Mouse (Mus musculus) MEL (cell line): ENCODE measurements around the gene Eri3. TPM values are rescaled to one million over a fixed set of nuclear protein-coding genes. Genes with fewer than 3 reads are reported as not detected.

Source experiments
- DNase-seq: peaks from one replicate; pipeline ENCODE4 v3.0.0; 2011; ENCODE audit warnings: low read depth, low spot score
- H3K27ac ChIP-seq: 2 replicates; pipeline ENCODE4 v1.5.1; 2012; ENCODE audit warnings: low read depth, mild to moderate bottlenecking, control low read depth, low read length, moderate library complexity; ENCODE audit not compliant: control insufficient read depth
- H3K27me3 ChIP-seq, 2 experiments: fragments of 150-350 bp in 1 of 2; sonication (generic) in 1 of 2; 2 replicates each; pipeline ENCODE4 v1.6.1; 2012; ENCODE audit warnings: low read length in 2 of 2, mild to moderate bottlenecking in 2 of 2, improper control_type of control experiment in 1 of 2, moderate library complexity in 1 of 2; ENCODE audit not compliant: insufficient read depth in 2 of 2, control insufficient read depth in 1 of 2
- H3K36me3 ChIP-seq, 2 experiments: 2 replicates each; pipeline ENCODE4 v1.6.1; 2012 to 2014; ENCODE audit warnings: low read length in 2 of 2, improper control_type of control experiment in 1 of 2, inconsistent platforms in 1 of 2, mild to moderate bottlenecking in 1 of 2; ENCODE audit not compliant: insufficient read depth in 2 of 2, control insufficient read depth in 1 of 2
- H3K4me1 ChIP-seq, 2 experiments: fragments of 150-350 bp in 1 of 2; sonication (generic) in 1 of 2; 2 replicates each; pipeline ENCODE4 v1.6.1; 2012; ENCODE audit warnings: low read length in 2 of 2, improper control_type of control experiment in 1 of 2, mild to moderate bottlenecking in 1 of 2; ENCODE audit not compliant: insufficient read depth in 2 of 2, control insufficient read depth in 1 of 2
- H3K4me3 ChIP-seq, 2 experiments: fragments of 150-350 bp in 1 of 2; sonication (generic) in 1 of 2; 2 replicates each; pipeline ENCODE4 v1.5.1; 2012; ENCODE audit warnings: low read depth in 2 of 2, low read length in 2 of 2, mild to moderate bottlenecking in 2 of 2, moderate library complexity in 2 of 2, control low read depth in 1 of 2, improper control_type of control experiment in 1 of 2; ENCODE audit not compliant: control insufficient read depth in 1 of 2, insufficient read depth in 1 of 2
- H3K79me2 ChIP-seq: 2 replicates; pipeline ENCODE4 v1.6.1; 2012; ENCODE audit warnings: mild to moderate bottlenecking, low read length, moderate library complexity; ENCODE audit not compliant: control insufficient read depth, poor library complexity, insufficient read depth
- H3K9ac ChIP-seq: 2 replicates; pipeline ENCODE4 v1.6.1; 2012; ENCODE audit warnings: low read depth, mild to moderate bottlenecking, control low read depth, low read length, moderate library complexity; ENCODE audit not compliant: control insufficient read depth, poor library complexity, severe bottlenecking
- H3K9me3 ChIP-seq: fragments of 150-350 bp; sonication (generic); replicated peaks from 2 replicates; pipeline ENCODE4 v1.6.1; 2012; ENCODE audit warnings: mild to moderate bottlenecking, low read length, improper control_type of control experiment, moderate library complexity; ENCODE audit not compliant: insufficient read depth
- BHLHE40 ChIP-seq: IDR thresholded peaks from 2 replicates; pipeline ENCODE4 v1.6.1; 2012; ENCODE audit warnings: low read depth, mild to moderate bottlenecking, inconsistent platforms, low read length, improper control_type of control experiment, borderline replicate concordance
- CHD2 ChIP-seq: IDR thresholded peaks from 2 replicates; pipeline ENCODE4 v1.6.1; 2011; ENCODE audit warnings: low read length, improper control_type of control experiment
- E2F4 ChIP-seq: IDR thresholded peaks from 2 replicates; pipeline ENCODE4 v1.6.1; 2011; ENCODE audit warnings: low read depth, low read length, improper control_type of control experiment, borderline replicate concordance
- ELF1 ChIP-seq: IDR thresholded peaks from 2 replicates; pipeline ENCODE4 v1.6.1; 2014; ENCODE audit warnings: low read depth, mild to moderate bottlenecking, inconsistent platforms, low read length, improper control_type of control experiment, moderate library complexity
- EP300 ChIP-seq, 2 experiments: IDR thresholded peaks; 2 replicates each; pipeline ENCODE4 v1.6.1; 2011; ENCODE audit warnings: improper control_type of control experiment in 2 of 2, low read length in 2 of 2, low read depth in 1 of 2, mild to moderate bottlenecking in 1 of 2
- ETS1 ChIP-seq: IDR thresholded peaks from 2 replicates; pipeline ENCODE4 v1.6.1; 2012; ENCODE audit warnings: low read depth, mild to moderate bottlenecking, inconsistent platforms, low read length, improper control_type of control experiment, moderate library complexity
- GATA1 ChIP-seq: IDR thresholded peaks from 2 replicates; pipeline ENCODE4 v1.6.1; 2011; ENCODE audit warnings: low read depth, low read length, improper control_type of control experiment
- HCFC1 ChIP-seq: IDR thresholded peaks from 2 replicates; pipeline ENCODE4 v1.6.1; 2012; ENCODE audit warnings: low read depth, mild to moderate bottlenecking, inconsistent platforms, low read length, improper control_type of control experiment, moderate library complexity
- JUND ChIP-seq: IDR thresholded peaks from 2 replicates; pipeline ENCODE4 v1.6.1; 2011; ENCODE audit warnings: low read depth, mild to moderate bottlenecking, improper control_type of control experiment, low read length
- KAT2A ChIP-seq: conservative IDR thresholded peaks from 2 replicates; pipeline ENCODE4 v1.6.1; 2012; ENCODE audit warnings: low read depth, low read length, improper control_type of control experiment, inconsistent platforms
- MAFK ChIP-seq: IDR thresholded peaks from 2 replicates; pipeline ENCODE4 v1.6.1; 2011; ENCODE audit warnings: low read depth, mild to moderate bottlenecking, low read length, improper control_type of control experiment, borderline replicate concordance
- MAX ChIP-seq: IDR thresholded peaks from 2 replicates; pipeline ENCODE4 v1.6.1; 2011; ENCODE audit warnings: low read length, improper control_type of control experiment
- MAZ ChIP-seq: IDR thresholded peaks from 2 replicates; pipeline ENCODE4 v1.6.1; 2012; ENCODE audit warnings: low read depth, mild to moderate bottlenecking, inconsistent platforms, low read length, improper control_type of control experiment
- MEF2A ChIP-seq: IDR thresholded peaks from 2 replicates; pipeline ENCODE4 v1.6.1; 2014; ENCODE audit warnings: low read depth, mild to moderate bottlenecking, inconsistent platforms, low read length, improper control_type of control experiment; ENCODE audit not compliant: poor library complexity, insufficient replicate concordance, severe bottlenecking; ENCODE audit errors: extremely low read depth
- MXI1 ChIP-seq: IDR thresholded peaks from 2 replicates; pipeline ENCODE4 v1.6.1; 2011; ENCODE audit warnings: mild to moderate bottlenecking, low read depth, low read length, improper control_type of control experiment
- MYB ChIP-seq: IDR thresholded peaks from 2 replicates; pipeline ENCODE4 v1.6.1; 2011; ENCODE audit warnings: mild to moderate bottlenecking, low read depth, low read length, improper control_type of control experiment
- NRF1 ChIP-seq: IDR thresholded peaks from 2 replicates; pipeline ENCODE4 v1.6.1; 2014; ENCODE audit warnings: low read depth, mild to moderate bottlenecking, inconsistent platforms, low read length, improper control_type of control experiment, moderate library complexity; ENCODE audit not compliant: poor library complexity, insufficient read depth, severe bottlenecking
- POLR2A ChIP-seq, 2 experiments: IDR thresholded peaks; 2 replicates each; pipeline ENCODE4 v1.6.1; 2011 to 2012; ENCODE audit warnings: low read length in 2 of 2, mild to moderate bottlenecking in 2 of 2, control low read depth in 1 of 2, improper control_type of control experiment in 1 of 2, low read depth in 1 of 2, moderate library complexity in 1 of 2; ENCODE audit not compliant: control insufficient read depth in 1 of 2, insufficient read depth in 1 of 2, poor library complexity in 1 of 2
- POLR2AphosphoS5 ChIP-seq: IDR thresholded peaks from 2 replicates; pipeline ENCODE4 v1.6.1; 2012; ENCODE audit warnings: low read depth, borderline replicate concordance, mild to moderate bottlenecking, inconsistent platforms, low read length, moderate library complexity, mixed read lengths
- RAD21 ChIP-seq: IDR thresholded peaks from 2 replicates; pipeline ENCODE4 v1.6.1; 2011; ENCODE audit warnings: mild to moderate bottlenecking, low read depth, low read length, improper control_type of control experiment
- SMC3 ChIP-seq: IDR thresholded peaks from 2 replicates; pipeline ENCODE4 v1.6.1; 2011; ENCODE audit warnings: low read depth, low read length, improper control_type of control experiment
- TAL1 ChIP-seq: IDR thresholded peaks from 2 replicates; pipeline ENCODE4 v1.6.1; 2012; ENCODE audit warnings: mild to moderate bottlenecking, inconsistent platforms, low read length, moderate library complexity, mixed read lengths
- TBP ChIP-seq: IDR thresholded peaks from 2 replicates; pipeline ENCODE4 v1.8.0; 2011; ENCODE audit warnings: low read depth, low read length, improper control_type of control experiment
- TCF12 ChIP-seq: IDR thresholded peaks from 2 replicates; pipeline ENCODE4 v1.6.1; 2014; ENCODE audit warnings: low read depth, mild to moderate bottlenecking, inconsistent platforms, low read length, improper control_type of control experiment, moderate library complexity
- USF1 ChIP-seq: IDR thresholded peaks from 2 replicates; pipeline ENCODE4 v1.6.1; 2014; ENCODE audit warnings: low read depth, mild to moderate bottlenecking, inconsistent platforms, low read length, improper control_type of control experiment, moderate library complexity
- USF2 ChIP-seq, 2 experiments: IDR thresholded peaks; 2 replicates each; pipeline ENCODE4 v1.6.1; 2011 to 2012; ENCODE audit warnings: improper control_type of control experiment in 2 of 2, low read length in 2 of 2, borderline replicate concordance in 1 of 2, inconsistent platforms in 1 of 2, low read depth in 1 of 2, mild to moderate bottlenecking in 1 of 2; ENCODE audit not compliant: insufficient read depth in 1 of 2
- ZKSCAN1 ChIP-seq: IDR thresholded peaks from 2 replicates; pipeline ENCODE4 v1.6.1; 2012; ENCODE audit warnings: low read depth, mild to moderate bottlenecking, inconsistent platforms, low read length, improper control_type of control experiment, moderate library complexity
- ZMIZ1 ChIP-seq: IDR thresholded peaks from 2 replicates; pipeline ENCODE4 v1.6.1; 2012; ENCODE audit warnings: low read depth, mild to moderate bottlenecking, inconsistent platforms, low read length, improper control_type of control experiment, moderate library complexity
- ZNF384 ChIP-seq: IDR thresholded peaks from 2 replicates; pipeline ENCODE4 v1.6.1; 2012; ENCODE audit warnings: low read depth, mild to moderate bottlenecking, inconsistent platforms, low read length, improper control_type of control experiment
- polyA plus RNA-seq, 2 experiments: library from polyadenylated mRNA; stranded (reverse) in 1 of 2; unstranded in 1 of 2; fragments of >175 nt in 1 of 2; fragments of >200 nt in 1 of 2; gene quantifications; 2 replicates each; pipeline versions ENCODE4 v1.2.1 to v1.2.4; 2012; ENCODE audit warnings: low replicate concordance in 2 of 2, low read depth in 1 of 2; ENCODE audit not compliant: insufficient read length in 2 of 2, insufficient read depth in 1 of 2, missing spikeins in 1 of 2
- total RNA-seq: library from RNA; depleted of rRNA; stranded (reverse); fragments of 300-350 nt; gene quantifications from 2 replicates; pipeline ENCODE4 v1.2.3, GENCODE M21; 2012

The Eri3 gene
- total and polyA plus RNA-seq, 3 experiments = 36.7 to 63.9 TPM; not detected in 1

DNA sequence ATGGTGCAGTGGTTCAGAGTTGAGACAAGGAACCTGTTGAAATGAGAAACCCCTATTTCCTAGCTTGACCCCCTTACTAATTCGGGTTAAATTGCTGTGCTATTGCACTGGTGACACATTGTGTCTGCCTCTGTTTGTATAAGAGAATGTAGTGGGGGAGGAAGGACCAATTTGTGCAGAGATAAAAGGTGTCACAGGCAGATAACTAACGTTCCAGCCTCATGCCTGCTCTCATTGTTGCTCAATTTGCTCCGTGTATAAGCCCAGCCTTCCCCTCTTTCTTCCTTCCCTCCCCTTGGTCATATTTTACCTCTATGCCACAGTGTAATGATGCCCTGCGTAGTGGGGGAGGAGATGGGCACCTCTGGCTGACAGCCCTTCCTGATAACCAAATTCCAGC is 61.2 kb downstream of the Eri3 start (continued):
- TF ChIP-seq SMC3 (no peak; the same call in 1 of the 2 replicates), NRF1 (no peak)
- TF ChIP-seq, all 39 proteins: peak for 22

DNA sequence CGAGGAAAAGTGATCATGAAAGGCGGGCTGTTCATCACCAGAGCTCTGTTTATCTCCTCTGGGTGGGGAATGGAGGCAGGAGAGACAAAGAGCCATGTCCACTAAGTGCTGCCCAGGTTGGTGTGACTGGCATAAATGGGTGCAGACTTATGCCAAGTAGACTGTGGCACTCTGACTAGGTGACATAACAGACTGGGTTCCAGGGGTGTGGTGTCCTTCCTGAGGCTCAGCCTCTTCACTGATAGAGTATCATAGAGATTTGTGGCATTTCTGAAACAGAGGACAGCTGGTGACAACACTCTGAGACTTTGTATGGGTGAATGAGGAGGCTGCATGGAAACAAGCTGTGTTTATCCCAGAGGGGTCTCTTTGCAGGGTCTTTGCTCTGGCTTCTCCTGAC is 61.6 kb downstream of the Eri3 start:
- Histone ChIP-seq H3K9ac (peak overlapping the region; percentile 24), H3K4me1 (peaks cover 42 to 53% of the 10 kb centered on the region in 2 experiments), H3K27me3 (no peaks in the 10 kb centered on the region), H3K27ac (peak overlapping the region; percentile 98), H3K9me3 (no peaks in the 10 kb centered on the region), H3K79me2 (no peaks in the 10 kb centered on the region), H3K36me3 (peaks cover 0 to 53% of the 10 kb centered on the region in 2 experiments; a peak in 3 of 4 replicates), H3K4me3 (0 out of 4 replicates have a peak overlapping the region, but pooled peaks of 1 of the 2 experiments have one; percentile 5)
- DNase-seq = no peak
- TF ChIP-seq HCFC1 = 0 out of 2 replicates have a peak, but pooled peaks have one; percentile 27
- TF ChIP-seq USF1 = no peak
- no peak for TF ChIP-seq ZKSCAN1
- no peak for TF ChIP-seq GATA1
- TF ChIP-seq ELF1 = no peak
- no peak for TF ChIP-seq MAZ
- TF ChIP-seq MAX = 0 out of 2 replicates have a peak, but pooled peaks have one; percentile 1
- no peak for TF ChIP-seq TAL1
- no peak for TF ChIP-seq JUND
- no peak for TF ChIP-seq SMC3
- no peak; the same call in 1 of the 2 replicates for TF ChIP-seq MXI1
- TF ChIP-seq POLR2A (IDR thresholded peaks at IDR 0.05; ENCODE audit: control insufficient read depth in 1 of 2, insufficient read depth in 1 of 2, low read depth in 1 of 2, low read length in 2 of 2, poor library complexity in 1 of 2) = no peak
- no peak for TF ChIP-seq KAT2A
- no peak for TF ChIP-seq MAFK
- TF ChIP-seq EP300 (IDR thresholded peaks at IDR 0.05; ENCODE audit: low read depth in 1 of 2, low read length in 2 of 2) = no peak
- peak; percentile 48; the same call in 1 of the 2 replicates for TF ChIP-seq ETS1

DNA sequence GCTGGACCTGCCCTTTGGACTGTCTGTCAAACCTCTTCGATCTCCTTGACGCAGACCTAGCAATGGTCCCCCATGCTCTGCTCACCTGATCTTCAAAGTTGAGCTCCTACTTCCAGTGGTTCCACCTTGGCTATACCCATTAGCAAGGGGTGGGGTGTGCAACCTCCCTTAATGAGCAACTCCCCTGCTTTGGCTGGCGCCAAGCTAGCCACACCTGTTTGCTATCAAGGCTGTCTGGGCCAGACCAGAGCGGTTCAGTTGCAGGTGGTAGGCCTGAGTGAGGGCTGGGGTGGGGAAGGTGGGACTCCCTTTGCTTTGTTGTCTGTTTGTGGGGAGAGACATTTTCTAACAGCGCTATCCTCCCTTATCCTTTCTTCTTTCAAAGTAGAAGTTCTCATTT is 62.5 kb downstream of the Eri3 start:
- Histone ChIP-seq H3K79me2 (no peaks in the 10 kb centered on the region), H3K27ac (no peak overlapping the region)

More for the DNA sequence above, 62.5 kb downstream of the Eri3 start:
- H3K27me3 ChIP-seq = no peaks in the 10 kb centered on the region
- no peak overlapping the region for H3K4me3 ChIP-seq
- H3K4me1 ChIP-seq = peaks cover 42 to 53% of the 10 kb centered on the region in 2 experiments
- H3K9ac ChIP-seq = no peak overlapping the region
- peaks cover 0 to 53% of the 10 kb centered on the region in 2 experiments; a peak in 3 of 4 replicates for H3K36me3 ChIP-seq
- DNase-seq = no peak
- no peaks in the 10 kb centered on the region for H3K9me3 ChIP-seq
- no peak for TF ChIP-seq USF2 (IDR thresholded peaks at IDR 0.05; ENCODE audit: borderline replicate concordance in 1 of 2, insufficient read depth in 1 of 2, low read depth in 1 of 2, low read length in 2 of 2)
- no peak for TF ChIP-seq POLR2AphosphoS5
- TF ChIP-seq CHD2 = no peak
- no peak for TF ChIP-seq POLR2A (IDR thresholded peaks at IDR 0.05; ENCODE audit: control insufficient read depth in 1 of 2, insufficient read depth in 1 of 2, low read depth in 1 of 2, low read length in 2 of 2, poor library complexity in 1 of 2)
- TF ChIP-seq TCF12 = no peak
- TF ChIP-seq RAD21 = no peak
- TF ChIP-seq MYB = no peak
- no peak for TF ChIP-seq MEF2A
- TF ChIP-seq E2F4 = no peak
- no peak for TF ChIP-seq ZNF384
- TF ChIP-seq ZMIZ1 = no peak
- TF ChIP-seq MAX = no peak
- no peak for TF ChIP-seq EP300 (IDR thresholded peaks at IDR 0.05; ENCODE audit: low read depth in 1 of 2, low read length in 2 of 2)
- TF ChIP-seq ELF1 = no peak
- no peak for TF ChIP-seq BHLHE40
- TF ChIP-seq TBP = no peak
